Mouse (Mus musculus): Measurements from ENCODE around the gene Olfr331. TPM values are rescaled to one million over a fixed set of nuclear protein-coding genes. Genes with fewer than 3 reads are reported as not detected.
"Not testable (repeated sequence)": the region's sequence is repeated elsewhere in the genome, so short reads cannot be mapped to it uniquely, and the experiment has no call there.

The Olfr331 gene
- not detected for polyA plus RNA-seq (2017; shearing (Covaris generic))

DNA sequence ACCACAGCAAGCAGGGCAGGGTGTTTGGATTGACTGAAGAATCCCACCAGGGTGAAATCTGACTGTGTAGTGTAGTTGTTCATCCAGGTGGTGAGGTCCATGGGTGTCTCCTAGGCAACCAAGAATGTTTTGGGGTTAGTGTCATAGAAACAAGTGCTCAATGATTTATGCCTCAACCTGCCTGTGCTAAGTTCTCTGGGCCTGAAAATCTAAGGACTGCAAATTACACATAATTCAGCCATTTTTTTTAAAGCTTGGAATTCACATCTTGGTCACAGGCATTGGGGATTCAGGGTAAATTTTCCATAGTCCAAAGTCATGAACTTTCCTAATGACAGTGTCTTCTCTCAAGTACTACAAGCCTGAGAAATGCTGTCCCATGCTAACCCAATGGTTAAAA is at the start of gene Olfr331:
TSS of gene Olfr331 (minus strand) at position 101 of the 400 bp plus-strand sequence.
- ATAC-seq, result not testable (repeated sequence)

DNA sequence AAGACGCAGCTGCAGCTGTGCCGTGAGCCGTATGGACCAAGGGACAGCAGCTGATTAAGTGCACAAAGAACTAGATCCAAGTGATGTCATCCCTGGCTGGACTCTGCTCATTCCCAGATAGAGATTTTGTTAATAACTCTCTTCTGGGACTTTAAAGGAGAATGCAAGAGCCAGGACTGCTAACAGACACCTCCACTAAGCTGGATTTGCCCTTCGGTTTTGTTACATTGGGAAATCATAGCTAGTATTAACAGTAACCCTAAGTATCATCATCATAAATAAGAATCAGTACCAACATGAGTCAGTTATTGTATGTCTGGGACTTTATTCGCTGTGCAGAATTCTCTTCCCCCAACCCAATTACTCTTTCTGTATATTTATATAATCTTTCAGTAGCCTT is 44.0 kb upstream of the Olfr331 start, which contains the start of gene Olfr329-ps:
TSS of gene Olfr329-ps (minus strand) at position 101 of the 400 bp plus-strand sequence.
- ATAC-seq, result no peak

DNA sequence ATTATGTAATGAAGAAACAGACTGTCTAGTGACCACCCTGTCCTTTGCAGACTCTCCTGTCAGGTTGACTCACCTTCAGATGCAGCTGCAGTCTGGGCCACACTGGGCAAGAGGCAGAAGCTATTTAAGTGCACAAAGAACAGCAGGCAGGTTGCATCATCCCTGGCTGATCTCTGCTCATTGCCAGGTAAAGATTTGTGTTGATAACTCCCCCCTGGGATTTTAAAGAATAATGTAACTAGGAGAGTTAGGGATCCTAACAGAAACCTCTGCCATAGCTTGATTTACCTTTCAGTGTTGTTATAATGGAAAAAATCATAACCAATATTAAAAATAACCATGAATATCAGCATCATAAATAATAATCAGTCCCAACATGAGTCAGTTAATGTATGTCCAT is 32.4 kb upstream of the Olfr331 start, which contains the start of gene Olfr330:
TSS of gene Olfr330 (minus strand) at position 101 of the 400 bp plus-strand sequence.
- not testable (repeated sequence) for ATAC-seq

DNA sequence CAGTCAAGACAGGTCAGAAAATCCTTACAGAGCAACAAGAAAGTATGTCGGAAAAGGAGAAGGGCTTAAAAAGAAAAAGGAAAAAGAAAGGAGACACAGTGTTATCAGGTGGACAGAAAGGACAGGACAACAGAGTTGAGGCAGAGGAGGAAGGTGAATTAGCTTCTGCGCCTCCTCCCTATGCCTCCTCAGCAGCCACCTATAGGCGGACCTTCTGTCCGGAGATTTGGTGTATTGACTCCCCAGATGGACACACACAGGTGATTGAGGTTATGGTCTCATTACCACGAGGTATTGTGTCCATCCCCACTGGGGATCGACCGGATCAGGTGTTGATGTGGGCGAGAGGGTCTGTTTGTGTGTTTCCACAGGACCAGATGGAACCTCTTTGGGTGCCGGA is 17.4 kb upstream of the Olfr331 start:
- ATAC-seq, result not testable (repeated sequence)

DNA sequence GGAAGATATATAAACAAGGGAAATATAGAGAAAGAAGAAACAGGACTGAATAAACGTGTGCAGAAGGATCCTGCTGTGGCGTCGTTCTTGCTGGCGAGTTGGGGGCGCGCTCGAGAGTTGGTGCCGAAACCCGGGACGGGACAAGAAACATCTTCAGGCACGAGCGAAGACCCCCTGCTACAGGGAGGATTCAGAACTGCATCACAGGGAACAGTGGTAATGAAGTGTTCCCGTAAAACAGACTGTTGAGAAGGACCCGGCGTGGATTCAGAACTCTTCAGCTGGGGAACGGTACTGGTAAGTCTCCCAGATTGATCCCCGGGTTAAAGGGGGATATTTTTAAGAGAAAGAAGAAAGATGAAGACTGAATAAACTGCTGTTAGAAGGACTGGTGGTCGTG is 16.5 kb upstream of the Olfr331 start:
- ATAC-seq, result not testable (repeated sequence)

DNA sequence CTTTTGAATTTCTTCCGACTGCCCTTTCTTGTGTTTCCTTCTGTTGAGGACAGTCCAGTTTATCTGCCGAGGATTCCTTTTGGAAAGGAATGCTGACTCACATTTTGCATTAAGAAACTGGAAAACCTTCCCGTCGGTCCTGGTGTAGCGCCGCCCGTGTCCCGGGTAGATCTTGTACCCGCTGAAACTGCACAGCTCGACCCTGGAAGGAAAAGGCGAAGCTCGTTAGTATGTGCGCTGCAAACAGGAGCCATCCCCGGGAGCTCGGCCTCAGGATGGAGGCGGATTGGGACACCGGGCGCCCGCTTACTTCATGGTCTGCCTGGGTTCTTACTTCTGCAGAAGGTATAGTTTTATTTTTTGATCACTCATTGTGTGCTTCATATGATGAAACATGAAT is 6.7 kb upstream of the Olfr331 start:
- not testable (repeated sequence) for ATAC-seq

DNA sequence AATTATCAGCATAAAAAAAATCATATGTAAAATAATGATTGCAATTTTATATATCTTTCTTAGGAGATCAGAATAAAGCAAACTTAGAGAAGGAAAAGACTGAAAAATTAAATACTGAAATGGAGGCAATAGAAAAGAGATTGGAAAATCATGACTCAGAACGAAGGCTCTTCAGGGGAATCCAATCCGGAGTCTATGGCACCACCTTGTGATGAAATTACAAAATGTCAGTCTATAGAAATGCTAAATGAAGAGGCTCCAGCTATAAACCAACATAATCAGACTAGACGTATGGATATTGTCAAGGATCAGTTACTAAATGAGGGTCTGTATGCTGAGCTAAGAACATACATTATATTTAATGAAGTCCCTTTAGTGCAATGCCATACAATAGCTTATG is 3.1 kb downstream of the Olfr331 start:
- no peak for ATAC-seq

DNA sequence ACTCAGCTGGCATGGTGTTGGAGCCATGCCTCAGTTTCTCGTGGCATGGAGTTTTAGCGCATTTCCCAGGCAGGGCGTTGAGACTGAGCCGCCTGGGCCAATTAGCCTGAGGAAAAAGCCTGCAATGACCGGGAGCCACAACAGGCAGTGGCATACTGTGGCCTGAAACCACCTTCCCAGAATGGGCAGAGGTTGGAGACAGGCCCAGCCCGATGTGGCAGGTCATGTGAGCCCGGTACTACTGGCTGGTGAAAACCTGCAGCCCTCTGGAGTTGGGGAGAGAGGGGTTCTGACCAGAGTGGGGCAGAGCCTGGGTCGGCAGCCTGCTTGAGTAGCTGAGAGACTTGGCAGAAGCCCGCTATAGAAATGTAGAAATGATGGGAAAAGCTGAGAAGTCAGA is 3.6 kb downstream of the Olfr331 start:
- no peak for ATAC-seq

DNA sequence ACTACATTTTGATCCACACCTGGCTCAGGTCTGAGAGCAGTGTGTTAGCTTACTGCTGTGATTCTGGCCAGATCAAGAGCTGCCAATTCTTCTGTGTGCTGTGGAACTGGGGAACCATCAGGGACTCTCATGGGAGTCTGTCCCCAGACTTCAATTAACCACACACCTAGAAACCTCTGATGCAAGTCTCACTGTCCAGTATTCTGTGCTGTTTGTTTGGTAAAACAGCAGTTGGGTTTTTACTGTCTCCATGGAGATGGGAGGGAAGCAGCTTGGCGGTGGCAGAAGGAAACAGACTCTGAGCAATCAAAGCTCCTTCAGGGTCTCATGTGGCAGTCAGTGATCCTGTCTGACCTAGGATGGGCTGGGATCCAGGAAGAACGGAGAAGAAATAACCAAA is 9.9 kb downstream of the Olfr331 start, which contains the start of gene Olfr332:
TSS of gene Olfr332 (minus strand) at position 101 of the 400 bp plus-strand sequence.
- ATAC-seq, result no peak

DNA sequence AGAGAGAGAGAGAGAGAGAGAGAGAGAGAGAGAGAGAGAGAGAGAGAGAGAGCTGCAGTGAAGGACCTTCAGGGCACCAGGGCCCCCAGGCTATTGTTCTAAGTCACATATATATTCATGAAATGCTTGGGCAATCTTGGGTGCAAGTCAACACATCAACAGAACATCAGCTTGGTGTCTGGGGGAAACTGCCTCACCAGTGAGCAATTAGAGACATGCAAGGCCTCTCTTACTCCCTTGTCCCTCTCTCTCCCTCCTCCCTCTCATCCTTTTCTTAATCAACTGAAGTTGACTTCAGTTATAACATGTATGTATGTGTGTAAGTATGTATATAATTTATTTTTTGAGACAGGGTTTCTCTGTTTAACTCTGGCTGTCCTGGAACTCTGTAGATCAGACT is 40.2 kb downstream of the Olfr331 start, which contains the start of gene Olfr30:
TSS of gene Olfr30 (minus strand) at position 101 of the 400 bp plus-strand sequence.
- no peak for ATAC-seq

DNA sequence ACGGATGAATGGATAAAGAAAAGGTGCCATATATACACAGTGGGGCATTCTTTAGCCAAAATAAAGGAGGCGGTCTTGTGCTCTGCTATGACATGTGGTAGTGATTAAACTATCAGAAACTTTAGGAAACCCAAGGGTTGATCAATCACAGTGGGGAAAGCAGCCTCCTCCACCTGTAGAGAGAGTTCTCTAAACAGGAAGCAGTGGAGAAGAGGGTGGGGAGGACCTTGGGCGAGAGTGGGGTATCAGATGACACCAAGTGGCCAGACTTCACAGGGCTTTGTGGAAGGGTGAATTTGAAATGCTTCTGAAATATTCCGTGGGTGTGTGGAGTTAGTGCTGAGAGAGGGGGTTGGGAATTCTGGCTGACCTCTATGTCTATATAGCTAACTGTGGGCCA is 48.8 kb downstream of the Olfr331 start:
- no peak for ATAC-seq

DNA sequence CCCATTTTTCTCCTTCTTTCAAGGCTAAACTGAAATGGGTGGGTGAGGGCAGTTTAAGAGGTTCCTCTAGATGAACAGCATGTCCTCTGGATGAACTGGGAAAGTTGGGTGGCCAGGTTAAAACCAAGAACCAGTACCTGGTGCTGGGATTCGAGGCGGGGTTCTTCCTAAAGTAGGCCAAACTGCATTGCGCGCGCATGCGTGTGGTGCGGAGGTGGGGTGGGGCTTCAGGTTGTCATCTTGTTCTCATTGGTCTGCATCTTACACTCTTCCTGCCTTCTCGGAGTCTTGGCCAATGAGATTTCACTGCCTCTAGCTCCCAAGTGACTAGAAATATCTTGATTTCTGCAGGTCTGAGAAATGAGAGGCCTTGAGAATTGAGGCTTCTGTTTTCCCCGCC is 49.6 kb downstream of the Olfr331 start, which contains the start of gene Lypd9:
TSS of gene Lypd9 (minus strand) at position 165 of the 400 bp plus-strand sequence.
- ATAC-seq, result no peak

Other genes starting within 250 kb of the Olfr331 start
- gene 4930438A08Rik, start 227.8 kb downstream of the Olfr331 start, polyA plus RNA-seq (2017; shearing (Covaris generic)), result not detected
- gene Zfp692, start 195.5 kb downstream of the Olfr331 start, polyA plus RNA-seq (2017; shearing (Covaris generic)), result 10 to 100 TPM in 1 of 2 experiments, 1 to 10 TPM in 1; 6.5 to 10.3 TPM
- gene Zfp672, start 172.2 kb downstream of the Olfr331 start, polyA plus RNA-seq (2017; shearing (Covaris generic)), result 10 to 100 TPM; 43.4 to 44.5 TPM
- gene Sh3bp5l, start 171.8 kb downstream of the Olfr331 start, polyA plus RNA-seq (2017; shearing (Covaris generic)), result 1 to 10 TPM; 3.7 to 5.9 TPM
- not detected for gene Lypd8, start 123.5 kb downstream of the Olfr331 start, polyA plus RNA-seq (2017; shearing (Covaris generic))
- not detected for gene 1810065E05Rik, start 81.5 kb downstream of the Olfr331 start, polyA plus RNA-seq (2017; shearing (Covaris generic))
- gene Gm12253, start 70.0 kb downstream of the Olfr331 start, polyA plus RNA-seq (2017; shearing (Covaris generic)), result not detected
- not detected for gene Lypd9, start 49.6 kb downstream of the Olfr331 start, polyA plus RNA-seq (2017; shearing (Covaris generic))
- gene Olfr30, start 40.3 kb downstream of the Olfr331 start, polyA plus RNA-seq (2017; shearing (Covaris generic)), result not detected
- not detected for gene Olfr332, start 10.0 kb downstream of the Olfr331 start, polyA plus RNA-seq (2017; shearing (Covaris generic))
- under 1 TPM in 1 of 2 experiments, not detected in 1; 0.16 TPM for gene Olfr330, start 32.3 kb upstream of the Olfr331 start, polyA plus RNA-seq (2017; shearing (Covaris generic))
- gene Olfr329-ps, start 43.9 kb upstream of the Olfr331 start, polyA plus RNA-seq (2017; shearing (Covaris generic)), result not detected
- gene Olfr328, start 53.1 kb upstream of the Olfr331 start, polyA plus RNA-seq (2017; shearing (Covaris generic)), result not detected
- gene Olfr224, start 68.0 kb upstream of the Olfr331 start, polyA plus RNA-seq (2017; shearing (Covaris generic)), result not detected
- gene Olfr325, start 75.2 kb upstream of the Olfr331 start, polyA plus RNA-seq (2017; shearing (Covaris generic)), result not detected
- gene Olfr324, start 92.5 kb upstream of the Olfr331 start, polyA plus RNA-seq (2017; shearing (Covaris generic)), result not detected
- gene 2210407C18Rik, start 113.5 kb upstream of the Olfr331 start, polyA plus RNA-seq (2017; shearing (Covaris generic)), result not detected
- not detected for gene Olfr323, start 127.9 kb upstream of the Olfr331 start, polyA plus RNA-seq (2017; shearing (Covaris generic))
- not detected for gene Trim58, start 137.9 kb upstream of the Olfr331 start, polyA plus RNA-seq (2017; shearing (Covaris generic))
- gene Olfr322, start 156.2 kb upstream of the Olfr331 start, polyA plus RNA-seq (2017; shearing (Covaris generic)), result not detected
- under 1 TPM in 1 of 2 experiments, not detected in 1; 0.11 TPM for gene Olfr320, start 178.5 kb upstream of the Olfr331 start, polyA plus RNA-seq (2017; shearing (Covaris generic))
- gene Olfr319, start 196.6 kb upstream of the Olfr331 start, polyA plus RNA-seq (2017; shearing (Covaris generic)), result not detected
- gene Olfr318, start 221.4 kb upstream of the Olfr331 start, polyA plus RNA-seq (2017; shearing (Covaris generic)), result not detected
- not detected for gene Olfr317, start 236.6 kb upstream of the Olfr331 start, polyA plus RNA-seq (2017; shearing (Covaris generic))

All from activated CD4-positive, CD25-positive, alpha-beta regulatory T cell, adult 4 months (primary cell).